Comparison of ENCODE assay signal across 9 mouse cellular contexts in genomic region chr16:35156832-35157231, GRCm38 (mm10). TPM values are rescaled to one million over a fixed set of nuclear protein-coding genes. Genes with fewer than 3 reads are reported as not detected.
DNase-seq lines count a peak whose midpoint lies in the region; ATAC-seq and TF ChIP-seq lines count a peak whose summit lies in the region.
"Had no signal": no experiment of that assay in that cellular context is flagged by ENCODE, and none has a peak within 500 bp of the region (broad histone marks: within the 10 kb centered on the region; RNA-seq: fewer than 3 reads in every experiment).

No protein-coding gene starts in this region.

- H3K4me3 ChIP-seq in lung, postnatal 0 days (ENCODE audit: low read depth, low read length): peak overlapping the region; percentile 54; the same call in 1 of the 2 replicates
- 0 out of 2 replicates have a peak overlapping the region, but pooled peaks have one; percentile 76 for H3K4me3 ChIP-seq in limb, embryonic 10.5 days
- H3K4me3 ChIP-seq in stomach, embryonic 15.5 days (replicated peaks): peak overlapping the region; percentile 68

- H3K4me2 ChIP-seq in lung, postnatal 0 days (replicated peaks; ENCODE audit: low read depth, low read length): no peak overlapping the region; the same call in 1 of the 2 replicates
- H3K4me2 ChIP-seq in stomach, embryonic 15.5 days: peak overlapping the region; percentile 97

- peak; percentile 92 for DNase-seq in heart, adult 11 months
- no peak for DNase-seq in heart, postnatal 36 days
- DNase-seq in lung, postnatal 0 days (ENCODE audit: low spot score): no peak
- no peak for DNase-seq in lung, adult 18-20 months
- no peak for DNase-seq in limb, embryonic 10.5 days (ENCODE audit: low spot score)
- DNase-seq in adrenal gland, postnatal 14 days: no peak
- DNase-seq in layer of hippocampus, adult 18-20 months (ENCODE audit: low spot score in 2 of 2): no peak

- H3K27me3 ChIP-seq in lung, postnatal 0 days (replicated peaks; ENCODE audit: insufficient read depth, low read length): peaks cover 39% of the 10 kb centered on the region
- H3K27me3 ChIP-seq in limb, embryonic 10.5 days (ENCODE audit: low read depth, poor library complexity, severe bottlenecking): peaks cover 75% of the 10 kb centered on the region
- H3K27me3 ChIP-seq in stomach, embryonic 15.5 days (replicated peaks): peaks cover 48% of the 10 kb centered on the region

- no peaks in the 10 kb centered on the region for H3K9me3 ChIP-seq in lung, postnatal 0 days (ENCODE audit: low read length)
- no peaks in the 10 kb centered on the region for H3K9me3 ChIP-seq in limb, embryonic 10.5 days (replicated peaks)
- no peaks in the 10 kb centered on the region for H3K9me3 ChIP-seq in stomach, embryonic 15.5 days

- TF ChIP-seq EP300 in lung, postnatal 0 days (IDR thresholded peaks at IDR 0.05): no peak

- 76% methylated on average over 21 of the region's 21 CpGs for WGBS in lung, postnatal 0 days
- 74% methylated on average over 21 of the region's 21 CpGs for WGBS in limb, embryonic 10.5 days
- 76% methylated on average over 21 of the region's 21 CpGs for WGBS in stomach, embryonic 15.5 days

- no peak for TF ChIP-seq CTCF in lung, postnatal 0 days (IDR thresholded peaks at IDR 0.05)

- intact Hi-C loops in heart, postnatal 36 days (cut with DNase I): loop anchor here (5.0 kb wide), 2 partner anchors 50 to 100 kb away; no protein-coding TSS in a partner anchor

- H3K9ac ChIP-seq in lung, postnatal 0 days (replicated peaks; ENCODE audit: low read depth): no peak overlapping the region
- no peak overlapping the region for H3K9ac ChIP-seq in stomach, embryonic 15.5 days

- no peak overlapping the region for H3K27ac ChIP-seq in lung, postnatal 0 days (ENCODE audit: low read length)
- H3K27ac ChIP-seq in limb, embryonic 10.5 days: no peak overlapping the region
- no peak overlapping the region for H3K27ac ChIP-seq in stomach, embryonic 15.5 days

- ATAC-seq in lung, postnatal 0 days: no peak
- ATAC-seq in stomach, embryonic 15.5 days (ENCODE audit: insufficient read depth, low FRiP score, low read depth): no peak

- H3K4me1 ChIP-seq in lung, postnatal 0 days (ENCODE audit: insufficient read depth, low read depth, low read length): 0 out of 2 replicates have a peak, but pooled peaks cover 6% of the 10 kb centered on the region
- peaks cover 43% of the 10 kb centered on the region for H3K4me1 ChIP-seq in limb, embryonic 10.5 days
- peaks cover 23% of the 10 kb centered on the region for H3K4me1 ChIP-seq in stomach, embryonic 15.5 days

- no peaks in the 10 kb centered on the region for H3K36me3 ChIP-seq in lung, postnatal 0 days (ENCODE audit: insufficient read depth, low read length)
- no peaks in the 10 kb centered on the region for H3K36me3 ChIP-seq in limb, embryonic 10.5 days
- H3K36me3 ChIP-seq in stomach, embryonic 15.5 days: no peaks in the 10 kb centered on the region

RNA-seq across cellular contexts. Expression of gene Adcy5, which starts 2.2 kb away (rescaled TPM):
- total RNA-seq in heart, postnatal 36 days (2021): 10 to 100 TPM; 48.7 to 57.7 TPM
- 0.48 and 0.63 TPM in 2 replicates for polyA plus RNA-seq in lung, postnatal 0 days (2015; fragmentation: Nextera tagmentation; extraction: Ambion mirVana)
- polyA plus RNA-seq in limb, embryonic 10.5 days (2016; fragmentation: Nextera tagmentation; extraction: Ambion mirVana): 0.41 and 0.63 TPM in 2 replicates
- polyA plus RNA-seq in stomach, embryonic 15.5 days (2015; fragmentation: Nextera tagmentation; extraction: Ambion mirVana): 3.0 and 3.3 TPM in 2 replicates
- total RNA-seq in adrenal gland, postnatal 14 days (2021): 6.3 and 8.9 TPM in 2 replicates
- 10 to 100 TPM; 78.7 to 83.5 TPM for total RNA-seq in layer of hippocampus, adult 18-20 months (2021)
- total RNA-seq: hematopoietic stem cell, adult 5-6 weeks had no signal
